Mouse (Mus musculus) thymus, adult 18-20 months (tissue): ENCODE data around the gene Sox1.

Source experiments
- DNase-seq, 2 experiments: peaks; one replicate each; pipeline ENCODE4 v3.0.0; 2022; ENCODE audit warnings: mixed read lengths in 2 of 2

Gene Sox1

GRCm38 (mm10) chr8:12395071-12396031, at the start of gene Sox1:
Gene Sox1, plus strand, starts transcription at chr8:12395295.
- no peak for DNase-seq

- no peak for DNase-seq
Measured at GRCm38 (mm10) chr8:12345881-12346280, 49.2 kb upstream of the Sox1 start.

- DNase-seq = no peak
Measured at GRCm38 (mm10) chr8:12346870-12347269, 48.2 kb upstream of the Sox1 start.

- DNase-seq = no peak
Measured at GRCm38 (mm10) chr8:12348306-12348705, 46.8 kb upstream of the Sox1 start.

- no peak for DNase-seq
Measured at GRCm38 (mm10) chr8:12349591-12349990, 45.5 kb upstream of the Sox1 start.

- no peak for DNase-seq
Measured at GRCm38 (mm10) chr8:12351121-12351520, 44.0 kb upstream of the Sox1 start.

GRCm38 (mm10) chr8:12354406-12355025, 40.6 kb upstream of the Sox1 start:
- DNase-seq = no peak

- DNase-seq = no peak
Measured at GRCm38 (mm10) chr8:12368161-12368560, 26.9 kb upstream of the Sox1 start.

GRCm38 (mm10) chr8:12368856-12369255, 26.2 kb upstream of the Sox1 start:
- no peak for DNase-seq

GRCm38 (mm10) chr8:12381111-12381510, 14.0 kb upstream of the Sox1 start:
- no peak for DNase-seq

GRCm38 (mm10) chr8:12382707-12383561, 12.2 kb upstream of the Sox1 start:
- DNase-seq = no peak

GRCm38 (mm10) chr8:12383979-12384890, 10.9 kb upstream of the Sox1 start:
- no peak for DNase-seq

- no peak for DNase-seq
Measured at GRCm38 (mm10) chr8:12384996-12385685, 10.0 kb upstream of the Sox1 start.

GRCm38 (mm10) chr8:12385686-12386488, 9.2 kb upstream of the Sox1 start:
- DNase-seq = no peak

- no peak for DNase-seq
Measured at GRCm38 (mm10) chr8:12386530-12387222, 8.4 kb upstream of the Sox1 start.

GRCm38 (mm10) chr8:12387223-12387860, 7.8 kb upstream of the Sox1 start:
- no peak for DNase-seq

- DNase-seq = no peak
Measured at GRCm38 (mm10) chr8:12387901-12388300, 7.2 kb upstream of the Sox1 start.

- DNase-seq = no peak
Measured at GRCm38 (mm10) chr8:12388390-12389115, 6.5 kb upstream of the Sox1 start.

GRCm38 (mm10) chr8:12389116-12389471, 6.0 kb upstream of the Sox1 start:
- no peak for DNase-seq
